In the genomic region with DNA sequence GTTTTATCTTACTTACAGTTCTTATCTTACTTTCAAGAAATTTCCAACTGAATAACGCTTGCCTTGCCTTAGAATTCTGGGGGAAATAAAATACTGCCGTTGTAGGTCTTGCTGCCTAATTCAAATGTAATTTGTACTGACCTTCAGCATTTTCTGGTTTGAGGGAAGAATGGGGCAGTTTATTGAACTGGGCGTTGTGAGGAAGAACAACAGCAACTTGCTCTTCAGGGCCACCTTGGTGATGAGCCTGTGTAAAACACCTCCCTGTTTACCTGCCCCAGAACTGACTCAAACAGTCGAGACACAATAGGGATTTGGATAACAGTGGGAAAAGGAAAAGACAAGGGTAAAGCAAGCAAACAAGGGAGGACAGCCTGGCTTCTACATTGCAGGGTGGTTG, we compare ENCODE assay signal across 20 mouse cellular contexts.
A peak's percentile ranks its signal among the peaks of the same experiment; 100 is the strongest.
DNase-seq lines count a peak whose midpoint lies in the region; ATAC-seq and TF ChIP-seq lines count a peak whose summit lies in the region.
"Had no signal": no experiment of that assay in that cellular context is flagged by ENCODE, and none has a peak within 500 bp of the region (broad histone marks: within the 10 kb centered on the region; RNA-seq: fewer than 3 reads in every experiment).

No protein-coding gene starts in this region.

- TF ChIP-seq CTCF in CH12.LX (conservative IDR thresholded peaks at IDR 0.05 in 1 of 2, IDR thresholded peaks at IDR 0.05 in 1 of 2; ENCODE audit: low read depth in 2 of 2, low read length in 2 of 2) = no peak

- TF ChIP-seq POLR2A in CH12.LX (IDR thresholded peaks at IDR 0.05; ENCODE audit: low read depth, low read length) (no peak), myocyte (IDR thresholded peaks at IDR 0.05; ENCODE audit: insufficient read length, low read depth) (no peak)

- 0 out of 2 replicates have a peak overlapping the region, but pooled peaks have one; percentile 3 for H3K27ac ChIP-seq in kidney, embryonic 15.5 days
- H3K27ac ChIP-seq in CH12.LX (ENCODE audit: insufficient read depth, low read depth) = no peak overlapping the region
- H3K27ac ChIP-seq in forebrain, embryonic 16.5 days (ENCODE audit: low read length) = no peak overlapping the region
- H3K27ac ChIP-seq: forebrain, embryonic 10.5 days; limb, embryonic 13.5 days; midbrain, embryonic 12.5 days; neural tube, embryonic 15.5 days had no signal

- peak overlapping the region; percentile 47 for H3K4me2 ChIP-seq in kidney, embryonic 15.5 days
- H3K4me2 ChIP-seq in CH12.LX (ENCODE audit: insufficient read depth, low read depth, poor library complexity, severe bottlenecking) (peak overlapping the region; percentile 82), myocyte (ENCODE audit: low read depth) (peak overlapping the region; percentile 85)
- H3K4me2 ChIP-seq in forebrain, embryonic 16.5 days (ENCODE audit: low read length) = no peak overlapping the region
- H3K4me2 ChIP-seq: limb, embryonic 13.5 days; midbrain, embryonic 12.5 days; neural tube, embryonic 15.5 days had no signal

- DNase-seq in kidney, postnatal 14 days = no peak
- no peak for DNase-seq in CH12.LX (ENCODE audit: extremely low read depth)
- peak; percentile 66 for DNase-seq in R1 (ENCODE audit: low read depth, low spot score)
- DNase-seq in right cerebral cortex, postnatal 14 days = no peak
- DNase-seq in cerebellum, adult 8-10 months = no peak
- DNase-seq: B cell, adult 2 months; cerebellum, adult 11 months; cerebellum, postnatal 36 days; gastrocnemius, postnatal 25 days; heart, postnatal 4 days; lung, adult 2 months; right cerebral cortex, postnatal 4 days; thymus, postnatal 14 days had no signal

- no peak for TF ChIP-seq EP300 in CH12.LX (IDR thresholded peaks at IDR 0.05; ENCODE audit: low read length)

- H3K4me3 ChIP-seq in kidney, embryonic 15.5 days (replicated peaks) = no peak overlapping the region
- H3K4me3 ChIP-seq in CH12.LX (replicated peaks in 1 of 3; ENCODE audit: low read depth in 2 of 3, low read length in 2 of 3, poor library complexity in 1 of 3) (peak overlapping the region; percentile 31 to 55 (median 43)), myocyte (peak overlapping the region; percentile 28)
- no peak overlapping the region for H3K4me3 ChIP-seq in forebrain, embryonic 16.5 days (replicated peaks; ENCODE audit: low read length)
- H3K4me3 ChIP-seq: forebrain, embryonic 10.5 days; limb, embryonic 13.5 days; midbrain, embryonic 12.5 days; neural tube, embryonic 15.5 days had no signal

- H3K79me2 ChIP-seq in CH12.LX (replicated peaks; ENCODE audit: control insufficient read depth, extremely low read depth, insufficient read depth, poor library complexity, severe bottlenecking) (no peaks in the 10 kb centered on the region), myocyte (ENCODE audit: control insufficient read depth, insufficient read depth) (peaks cover 18% of the 10 kb centered on the region)

- H3ac ChIP-seq in myocyte (ENCODE audit: control insufficient read depth, insufficient read length) = no peak overlapping the region

- dilution Hi-C loops in CH12.LX (cut with MboI; ENCODE audit: extremely low pct_ligation_motif_present, extremely low pct_unique_long_range_greater_than_20kb, low sequenced_read_pairs) = no loop called here

- H3K27me3 ChIP-seq in kidney, embryonic 15.5 days = no peaks in the 10 kb centered on the region
- H3K27me3 ChIP-seq in CH12.LX (replicated peaks) (no peaks in the 10 kb centered on the region), myocyte (ENCODE audit: control insufficient read depth, insufficient read depth, insufficient read length) (no peaks in the 10 kb centered on the region)
- H3K27me3 ChIP-seq in forebrain, embryonic 16.5 days (replicated peaks; ENCODE audit: control insufficient read depth, insufficient read depth, low read length) = no peaks in the 10 kb centered on the region
- H3K27me3 ChIP-seq: limb, embryonic 13.5 days; midbrain, embryonic 12.5 days; neural tube, embryonic 15.5 days had no signal

- H3K9ac ChIP-seq in kidney, embryonic 15.5 days = no peak overlapping the region
- peak overlapping the region; percentile 41 for H3K9ac ChIP-seq in CH12.LX (ENCODE audit: insufficient read depth, low read depth)
- no peak overlapping the region for H3K9ac ChIP-seq in forebrain, embryonic 16.5 days (replicated peaks; ENCODE audit: low read depth, low read length)
- H3K9ac ChIP-seq: limb, embryonic 13.5 days; midbrain, embryonic 12.5 days; neural tube, embryonic 15.5 days had no signal

- no peaks in the 10 kb centered on the region for H3K9me3 ChIP-seq in kidney, embryonic 15.5 days (replicated peaks)
- H3K9me3 ChIP-seq in CH12.LX (replicated peaks; ENCODE audit: low read length) = no peaks in the 10 kb centered on the region
- no peaks in the 10 kb centered on the region for H3K9me3 ChIP-seq in forebrain, embryonic 16.5 days (ENCODE audit: control insufficient read depth, low read length)
- H3K9me3 ChIP-seq: forebrain, embryonic 10.5 days; limb, embryonic 13.5 days; midbrain, embryonic 12.5 days; neural tube, embryonic 15.5 days had no signal

- peaks cover 27% of the 10 kb centered on the region for H3K4me1 ChIP-seq in kidney, embryonic 15.5 days
- peaks cover 2 to 46% of the 10 kb centered on the region in 2 experiments; a peak in 2 of 4 replicates for H3K4me1 ChIP-seq in CH12.LX (ENCODE audit: control insufficient read depth in 1 of 2, insufficient read depth in 2 of 2)
- peaks cover 4% of the 10 kb centered on the region; the same call in 1 of the 2 replicates for H3K4me1 ChIP-seq in forebrain, embryonic 16.5 days (replicated peaks; ENCODE audit: control insufficient read depth, insufficient read depth, low read length)
- H3K4me1 ChIP-seq: neural tube, embryonic 15.5 days had no signal

- no peak for TF ChIP-seq RAD21 in CH12.LX (IDR thresholded peaks at IDR 0.05; ENCODE audit: low read depth, low read length)

- ATAC-seq in kidney, embryonic 15.5 days (replicated peaks; ENCODE audit: low FRiP score) = no peak
- ATAC-seq in forebrain, embryonic 16.5 days = no peak

- WGBS in kidney, embryonic 15.5 days = 47% methylated on average over 4 of the region's 4 CpGs
- 71% methylated on average over 4 of the region's 4 CpGs for whole genome bisulfite sequencing in forebrain, embryonic 16.5 days

- in situ Hi-C loops in CH12.LX (cut with MboI; ENCODE audit: low pct_ligation_motif_present, low pct_unique_long_range_greater_than_20kb, low sequenced_read_pairs) = no loop called here

- no peaks in the 10 kb centered on the region for H3K36me3 ChIP-seq in kidney, embryonic 15.5 days
- H3K36me3 ChIP-seq in CH12.LX (replicated peaks in 1 of 2; ENCODE audit: control insufficient read depth in 1 of 2, insufficient read depth in 1 of 2, low read length in 1 of 2) (no peaks in the 10 kb centered on the region), myocyte (ENCODE audit: control insufficient read depth, insufficient read depth) (no peaks in the 10 kb centered on the region)
- H3K36me3 ChIP-seq in forebrain, embryonic 16.5 days (ENCODE audit: control insufficient read depth, insufficient read depth) = no peaks in the 10 kb centered on the region
- H3K36me3 ChIP-seq: forebrain, embryonic 10.5 days; limb, embryonic 13.5 days; midbrain, embryonic 12.5 days; neural tube, embryonic 15.5 days had no signal

TF ChIP-seq in CH12.LX, 34 proteins besides CTCF, POLR2A, EP300 and RAD21:
- TF ChIP-seq PAX5 (IDR thresholded peaks at IDR 0.05; ENCODE audit: low read length) = no peak
- no peak for TF ChIP-seq BHLHE40 (IDR thresholded peaks at IDR 0.05; ENCODE audit: low read depth, low read length)
- no peak for TF ChIP-seq HCFC1 (IDR thresholded peaks at IDR 0.05; ENCODE audit: low read depth, low read length)
- TF ChIP-seq JUND (conservative IDR thresholded peaks at IDR 0.05; ENCODE audit: low read depth, low read length) = no peak
- no peak for TF ChIP-seq MAFK (IDR thresholded peaks at IDR 0.05; ENCODE audit: insufficient replicate concordance, low read length)
- TF ChIP-seq JUN (IDR thresholded peaks at IDR 0.05; ENCODE audit: insufficient read depth, low read depth, low read length) = no peak
- TF ChIP-seq MXI1 (IDR thresholded peaks at IDR 0.05; ENCODE audit: low read depth, low read length) = no peak
- TF ChIP-seq TCF12 (IDR thresholded peaks at IDR 0.05; ENCODE audit: low read depth, low read length) = no peak
- no peak for TF ChIP-seq MAZ (IDR thresholded peaks at IDR 0.05; ENCODE audit: low read depth, low read length)
- no peak for TF ChIP-seq ZC3H11A (IDR thresholded peaks at IDR 0.05; ENCODE audit: low read depth, low read length)

TF ChIP-seq in myocyte, 11 proteins besides CTCF, POLR2A, EP300 and RAD21:
- TF ChIP-seq TCF12 (IDR thresholded peaks at IDR 0.05; ENCODE audit: insufficient read depth, poor library complexity, severe bottlenecking) (no peak), POLR2AphosphoS2 (IDR thresholded peaks at IDR 0.05; ENCODE audit: insufficient read length, low read depth) (no peak), MAX (IDR thresholded peaks at IDR 0.05; ENCODE audit: low read depth) (no peak), E2F4 (IDR thresholded peaks at IDR 0.05; ENCODE audit: insufficient read depth) (no peak), TCF3 (IDR thresholded peaks at IDR 0.05; ENCODE audit: insufficient read length, low read depth) (no peak), MYOG (IDR thresholded peaks at IDR 0.05; ENCODE audit: control insufficient read depth in 1 of 3, insufficient read depth in 1 of 3, insufficient read length in 2 of 3, low read depth in 2 of 3) (no peak), CEBPB (IDR thresholded peaks at IDR 0.05; ENCODE audit: insufficient read depth, poor library complexity, severe bottlenecking) (no peak), SRF (IDR thresholded peaks at IDR 0.05; ENCODE audit: control insufficient read depth, insufficient read length, low read depth) (no peak), MYOD1 (IDR thresholded peaks at IDR 0.05; ENCODE audit: control insufficient read depth in 1 of 3, insufficient read length in 2 of 3, low read depth in 2 of 3) (no peak), REST (IDR thresholded peaks at IDR 0.05; ENCODE audit: insufficient read depth, insufficient read length) (no peak), USF1 (IDR thresholded peaks at IDR 0.05; ENCODE audit: low read depth) (no peak)

Comparison
In these comparisons a context has a peak if more than half of its experiments do, and no peak if none do; other contexts are left out.
1. H3K4me3 ChIP-seq: peak in CH12.LX (3 of 3) and myocyte (single experiment); none in kidney, embryonic 15.5 days (single experiment) and forebrain, embryonic 16.5 days (single experiment).